Mouse (Mus musculus) midbrain, embryonic 14.5 days (tissue): ENCODE data around the gene Mylk2. TPM values are rescaled to one million over a fixed set of nuclear protein-coding genes. Genes with fewer than 3 reads are reported as not detected.

Source experiments
- ATAC-seq: fragments of 200-750 bp; cut with Nextera tagmentation; 2 replicates; pipeline ENCODE4 v1.8.0; 2017; ENCODE audit warnings: moderate number of reproducible peaks, moderate library complexity; ENCODE audit not compliant: low FRiP score, low TSS enrichment
- DNase-seq: peaks from one replicate; pipeline ENCODE4 v3.0.0-alpha.2; 2015
- H3K27ac ChIP-seq: fragments of 300-500 bp; sonication (generic); replicated peaks from 2 replicates; pipeline ENCODE4 v1.5.1; 2014; ENCODE audit warnings: mild to moderate bottlenecking, low read depth, low read length, moderate library complexity
- H3K27me3 ChIP-seq: fragments of 300-500 bp; sonication (generic); 2 replicates; pipeline ENCODE4 v1.6.1; 2014; ENCODE audit warnings: low read length, control low read depth, mixed read lengths; ENCODE audit not compliant: control insufficient read depth, insufficient read depth
- H3K36me3 ChIP-seq: fragments of 300-500 bp; sonication (generic); 2 replicates; pipeline ENCODE4 v1.6.1; 2014; ENCODE audit warnings: low read length, control low read depth; ENCODE audit not compliant: control insufficient read depth, insufficient read depth
- H3K4me1 ChIP-seq: fragments of 300-500 bp; sonication (generic); 2 replicates; pipeline ENCODE4 v1.6.1; 2014; ENCODE audit warnings: mild to moderate bottlenecking, antibody characterized with exemption, low read length, control low read depth; ENCODE audit not compliant: control insufficient read depth, insufficient read depth
- H3K4me2 ChIP-seq: fragments of 300-500 bp; sonication (generic); 2 replicates; pipeline ENCODE4 v1.6.1; 2014; ENCODE audit warnings: mild to moderate bottlenecking, low read length, moderate library complexity
- H3K4me3 ChIP-seq: fragments of 300-500 bp; sonication (generic); replicated peaks from 2 replicates; pipeline ENCODE4 v1.5.1; 2014; ENCODE audit warnings: low read depth, low read length
- H3K9ac ChIP-seq: fragments of 300-500 bp; sonication (generic); replicated peaks from 2 replicates; pipeline ENCODE4 v1.6.1; 2014; ENCODE audit warnings: mild to moderate bottlenecking, low read length, moderate library complexity
- H3K9me3 ChIP-seq: fragments of 300-500 bp; sonication (generic); 2 replicates; pipeline ENCODE4 v1.6.1; 2016; ENCODE audit warnings: low read length, control low read depth, mixed read lengths; ENCODE audit not compliant: control insufficient read depth
- WGBS: fragments of 180-500 bp; shearing (Covaris S2); extraction: QIAGEN DNeasy Blood & Tissue Kit; methylation state at CpG from one replicate; pipeline ENCODE4 v1.1.7; 2014; 5-methylcytosine and 5-hydroxymethylcytosine counted together
- microRNA-seq: library from miRNA; unstranded; fragments of <30 nt; microRNA quantifications from one replicate; pipeline ENCODE4, GENCODE M21; 2016
- polyA plus RNA-seq: library from polyadenylated mRNA; unstranded; fragments of >200 nt; fragmentation: Nextera tagmentation; extraction: Ambion mirVana; gene quantifications from 2 replicates; pipeline ENCODE4 v1.2.1, GENCODE M21; 2014

Mylk2 gene
- polyA plus RNA-seq, 1 experiment from 2014 or later = not detected

- peak overlapping the region; percentile 85 for H3K4me2 ChIP-seq
- no peaks in the 10 kb centered on the region for H3K9me3 ChIP-seq
- H3K9ac ChIP-seq = peak overlapping the region; percentile 88
- peak; percentile 75 for DNase-seq
- peak; percentile 21; the same call in 1 of the 2 replicates for ATAC-seq
- peak overlapping the region; percentile 78 for H3K4me3 ChIP-seq
- no peaks in the 10 kb centered on the region for H3K36me3 ChIP-seq
- peak overlapping the region; percentile 80 for H3K27ac ChIP-seq
- H3K27me3 ChIP-seq = 0 out of 2 replicates have a peak, but pooled peaks cover 5% of the 10 kb centered on the region
- H3K4me1 ChIP-seq = peaks cover 17% of the 10 kb centered on the region; the same call in 1 of the 2 replicates
- 10% methylated on average over 13 of the region's 13 CpGs for WGBS
Measured at GRCm38 (mm10) chr2:152951850-152952720, 40.9 kb downstream of the Mylk2 start.

GRCm38 (mm10) chr2:152958116-152958515, 47.0 kb downstream of the Mylk2 start:
- 74% methylated on average over 3 of the region's 3 CpGs for WGBS
- Histone ChIP-seq H3K4me3 (no peak overlapping the region), H3K36me3 (no peaks in the 10 kb centered on the region), H3K27me3 (0 out of 2 replicates have a peak, but pooled peaks cover 3% of the 10 kb centered on the region), H3K4me1 (peaks cover 11% of the 10 kb centered on the region; the same call in 1 of the 2 replicates), H3K9me3 (no peaks in the 10 kb centered on the region), H3K4me2 (no peak overlapping the region), H3K27ac (no peak overlapping the region), H3K9ac (no peak overlapping the region)
- no peak for DNase-seq
- ATAC-seq = no peak

GRCm38 (mm10) chr2:152962091-152962793, 51.1 kb downstream of the Mylk2 start, which contains the start of gene Ttll9:
Gene Ttll9, plus strand, starts transcription at chr2:152962485.
- peak within 1 kb of the TSS; percentile 64 for H3K4me2 ChIP-seq
- peak within 1 kb of the TSS; percentile 36 for H3K4me3 ChIP-seq
- ATAC-seq (peak; percentile 90), DNase-seq (peak; percentile 92)
- H3K27ac ChIP-seq = no peak within 1 kb of the TSS
- peaks cover 6% of the 10 kb centered on the region; the same call in 1 of the 2 replicates for H3K4me1 ChIP-seq
- no peaks in the 10 kb centered on the region for H3K9me3 ChIP-seq
- H3K9ac ChIP-seq = 0 out of 2 replicates have a peak within 1 kb of the TSS, but pooled peaks have one; percentile 20
- H3K27me3 ChIP-seq = 0 out of 2 replicates have a peak, but pooled peaks cover 3% of the 10 kb centered on the region
- 2% methylated on average over 34 of the region's 34 CpGs for WGBS
- H3K36me3 ChIP-seq = no peaks in the 10 kb centered on the region

GRCm38 (mm10) chr2:152965555-152965954, 54.4 kb downstream of the Mylk2 start:
- WGBS = 75% methylated on average over 4 of the region's 4 CpGs
- Histone ChIP-seq H3K9ac (no peak overlapping the region), H3K27me3 (no peaks in the 10 kb centered on the region), H3K4me3 (no peak overlapping the region), H3K4me1 (peaks cover 6% of the 10 kb centered on the region; the same call in 1 of the 2 replicates), H3K9me3 (no peaks in the 10 kb centered on the region), H3K4me2 (no peak overlapping the region), H3K36me3 (no peaks in the 10 kb centered on the region), H3K27ac (no peak overlapping the region)
- DNase-seq = no peak
- no peak for ATAC-seq

Small RNAs within 50 kb of the gene (microRNA-seq; reads per million reads assigned to microRNA genes)
- 1.9 reads per million, percentile 10 among the genes with 10 or more reads in this experiment for gene Mir5622

Other genes starting within 250 kb of the Mylk2 start
- gene H13, start 241.9 kb upstream of the Mylk2 start, polyA plus RNA-seq = 177 and 184 TPM in 2 replicates
- gene Mcts2, start 224.3 kb upstream of the Mylk2 start, polyA plus RNA-seq = 39.9 and 41.4 TPM in 2 replicates
- gene Id1, start 175.1 kb upstream of the Mylk2 start, polyA plus RNA-seq = 33.5 and 38.8 TPM in 2 replicates
- gene Cox4i2, start 157.2 kb upstream of the Mylk2 start, polyA plus RNA-seq = 5.4 and 5.6 TPM in 2 replicates
- 171 and 208 TPM in 2 replicates for gene Bcl2l1, start 79.6 kb upstream of the Mylk2 start, polyA plus RNA-seq
- gene Tpx2, start 63.4 kb upstream of the Mylk2 start, polyA plus RNA-seq = 14.2 and 27.5 TPM in 2 replicates
- 2.8 and 4.7 TPM in 2 replicates for gene Foxs1, start 21.9 kb downstream of the Mylk2 start, polyA plus RNA-seq
- 7.3 and 16.7 TPM in 2 replicates for gene Dusp15, start 40.3 kb downstream of the Mylk2 start, polyA plus RNA-seq
- 5.3 and 7.1 TPM in 2 replicates for gene Ttll9, start 51.1 kb downstream of the Mylk2 start, polyA plus RNA-seq
- gene Pdrg1, start 104.1 kb downstream of the Mylk2 start, polyA plus RNA-seq = 117 and 177 TPM in 2 replicates
- gene Xkr7, start 120.5 kb downstream of the Mylk2 start, polyA plus RNA-seq = 1.0 and 2.1 TPM in 2 replicates
- gene Ccm2l, start 154.6 kb downstream of the Mylk2 start, polyA plus RNA-seq = 1.5 and 2.0 TPM in 2 replicates
- gene Hck, start 197.1 kb downstream of the Mylk2 start, polyA plus RNA-seq = 1.4 and 2.3 TPM in 2 replicates
- 80.1 and 89.8 TPM in 2 replicates for gene Tm9sf4, start 250.0 kb downstream of the Mylk2 start, polyA plus RNA-seq